Comparison of ENCODE assay signal across 16 mouse cellular contexts in the genomic region with DNA sequence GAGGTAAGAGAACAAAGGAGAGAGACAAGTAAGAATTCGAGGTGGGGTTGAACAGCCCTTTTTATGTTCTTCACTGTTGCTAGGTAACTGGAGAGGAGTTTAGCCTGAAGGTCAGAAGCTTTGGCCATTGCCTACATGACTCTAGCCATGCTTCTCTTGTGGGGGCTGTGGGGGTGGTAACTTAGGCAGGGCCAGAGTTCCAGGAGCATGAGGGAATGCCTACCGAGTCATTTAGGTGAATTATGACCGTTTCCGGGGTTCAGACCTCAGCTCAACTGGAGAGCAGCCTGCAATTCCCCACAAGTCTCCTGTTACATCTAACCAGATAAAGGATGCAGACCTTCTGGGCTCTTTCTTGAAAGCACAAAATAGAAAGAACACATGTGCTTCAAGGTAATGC.
"Had no signal": no experiment of that assay in that cellular context is flagged by ENCODE, and none has a peak within 500 bp of the region (broad histone marks: within the 10 kb centered on the region; RNA-seq: fewer than 3 reads in every experiment).

No protein-coding gene starts in this region.

- H3K4me1 ChIP-seq: liver, embryonic 15.5 days; midbrain, embryonic 15.5 days; neural tube, embryonic 13.5 days had no signal

- ATAC-seq: intestine, embryonic 16.5 days; lung, postnatal 0 days; midbrain, embryonic 15.5 days had no signal

- H3K4me2 ChIP-seq: liver, embryonic 11.5 days; liver, embryonic 15.5 days; midbrain, embryonic 11.5 days; midbrain, embryonic 15.5 days; neural tube, embryonic 13.5 days had no signal

- H3K9ac ChIP-seq: liver, embryonic 15.5 days; midbrain, embryonic 15.5 days; neural tube, embryonic 13.5 days had no signal

- DNase-seq: kidney, postnatal 10 days; lung, adult 2 months; lung, postnatal 36 days; right cerebral cortex, adult 18-20 months; right cerebral cortex, postnatal 25 days; thymus, adult 2 months; thymus, postnatal 25 days had no signal

- H3K9me3 ChIP-seq: limb, embryonic 10.5 days; liver, embryonic 15.5 days; midbrain, embryonic 15.5 days; neural tube, embryonic 13.5 days had no signal

- H3K36me3 ChIP-seq: limb, embryonic 10.5 days; liver, embryonic 15.5 days; midbrain, embryonic 15.5 days; neural tube, embryonic 13.5 days had no signal

- H3K4me3 ChIP-seq: limb, embryonic 10.5 days; liver, embryonic 15.5 days; midbrain, embryonic 15.5 days; neural tube, embryonic 13.5 days had no signal

- H3K27me3 ChIP-seq: liver, embryonic 15.5 days; midbrain, embryonic 15.5 days; neural tube, embryonic 13.5 days had no signal

- H3K27ac ChIP-seq: limb, embryonic 10.5 days; liver, embryonic 15.5 days; midbrain, embryonic 15.5 days; neural tube, embryonic 13.5 days; stomach, postnatal 0 days had no signal
